Mouse (Mus musculus) mature B cell (primary cell): ENCODE measurements around the gene Trim62.
"Not testable (repeated sequence)": the region's sequence is repeated elsewhere in the genome, so short reads cannot be mapped to it uniquely, and the experiment has no call there.

ENCODE experiments used
- in situ Hi-C: fragments of 300-500 bp; cut with MboI; formaldehyde crosslinking; loops from 2 replicates; pipeline ENCODE4 v1.14.3; 2019

Gene Trim62

GRCm38 (mm10) chr4:128883379-128883781 lies at the start of gene Trim62:
TSS of gene Trim62 (plus strand) at chr4:128883580.
- in situ Hi-C loops, result no loop called here

GRCm38 (mm10) chr4:128838202-128838601 lies 45.2 kb upstream of the Trim62 start:
- in situ Hi-C loops, result no loop called here

GRCm38 (mm10) chr4:128839811-128840738 lies 43.3 kb upstream of the Trim62 start:
- in situ Hi-C loops, result no loop called here

GRCm38 (mm10) chr4:128841259-128841658 lies 42.1 kb upstream of the Trim62 start:
- in situ Hi-C loops, result no loop called here

GRCm38 (mm10) chr4:128844566-128844965 lies 38.8 kb upstream of the Trim62 start:
- in situ Hi-C loops, result no loop called here

- in situ Hi-C loops, result no loop called here
Measured at GRCm38 (mm10) chr4:128845367-128845973, 37.9 kb upstream of the Trim62 start.

- in situ Hi-C loops, result no loop called here
Measured at GRCm38 (mm10) chr4:128848961-128849360, 34.4 kb upstream of the Trim62 start.

- in situ Hi-C loops, result no loop called here
Measured at GRCm38 (mm10) chr4:128849686-128850085, 33.7 kb upstream of the Trim62 start.

GRCm38 (mm10) chr4:128852266-128852887 lies 31.0 kb upstream of the Trim62 start:
- in situ Hi-C loops, result no loop called here

GRCm38 (mm10) chr4:128853117-128853516 lies 30.3 kb upstream of the Trim62 start:
- in situ Hi-C loops, result no loop called here

GRCm38 (mm10) chr4:128855613-128856040 lies 27.8 kb upstream of the Trim62 start:
- in situ Hi-C loops, result no loop called here

- in situ Hi-C loops, result no loop called here
Measured at GRCm38 (mm10) chr4:128857212-128857611, 26.2 kb upstream of the Trim62 start.

GRCm38 (mm10) chr4:128858226-128858625 lies 25.2 kb upstream of the Trim62 start:
- in situ Hi-C loops, result not testable (repeated sequence)

GRCm38 (mm10) chr4:128858878-128859277 lies 24.5 kb upstream of the Trim62 start:
- in situ Hi-C loops, result no loop called here

- in situ Hi-C loops, result no loop called here
Measured at GRCm38 (mm10) chr4:128872992-128873391, 10.4 kb upstream of the Trim62 start.

GRCm38 (mm10) chr4:128874062-128874461 lies 9.3 kb upstream of the Trim62 start:
- in situ Hi-C loops, result no loop called here

- in situ Hi-C loops, result no loop called here
Measured at GRCm38 (mm10) chr4:128875439-128875838, 7.9 kb upstream of the Trim62 start.

GRCm38 (mm10) chr4:128877520-128877919 lies 5.9 kb upstream of the Trim62 start:
- in situ Hi-C loops, result no loop called here

- in situ Hi-C loops, result no loop called here
Measured at GRCm38 (mm10) chr4:128878901-128879491, 4.4 kb upstream of the Trim62 start.

- in situ Hi-C loops, result no loop called here
Measured at GRCm38 (mm10) chr4:128883801-128884710, 676 bp downstream of the Trim62 start.

- in situ Hi-C loops, result no loop called here
Measured at GRCm38 (mm10) chr4:128884711-128885095, 1.3 kb downstream of the Trim62 start.
